Mouse (Mus musculus): ENCODE results near the gene Rgs10. TPM values are rescaled to one million over a fixed set of nuclear protein-coding genes. Genes with fewer than 3 reads are reported as not detected.

Rgs10 gene
- 10 to 100 TPM; 10.1 to 14.9 TPM for total RNA-seq (2021)
- long read RNA-seq, experiment 1, transcript Rgs10-201 (5 exons, 880 nt) = major isoform, 11 of 12 reads
- long read RNA-seq, experiment 1, partial matches to known transcripts = 0 of 12 reads
- long read RNA-seq, experiment 1, other reads (novel, unspliced or antisense) = 1 of 12 reads
- long read RNA-seq, experiment 2, transcript Rgs10-201 (5 exons, 880 nt) = major isoform, 5 of 6 reads
- long read RNA-seq, experiment 2, partial matches to known transcripts = 0 of 6 reads
- long read RNA-seq, experiment 2, other reads (novel, unspliced or antisense) = 1 of 6 reads

DNA sequence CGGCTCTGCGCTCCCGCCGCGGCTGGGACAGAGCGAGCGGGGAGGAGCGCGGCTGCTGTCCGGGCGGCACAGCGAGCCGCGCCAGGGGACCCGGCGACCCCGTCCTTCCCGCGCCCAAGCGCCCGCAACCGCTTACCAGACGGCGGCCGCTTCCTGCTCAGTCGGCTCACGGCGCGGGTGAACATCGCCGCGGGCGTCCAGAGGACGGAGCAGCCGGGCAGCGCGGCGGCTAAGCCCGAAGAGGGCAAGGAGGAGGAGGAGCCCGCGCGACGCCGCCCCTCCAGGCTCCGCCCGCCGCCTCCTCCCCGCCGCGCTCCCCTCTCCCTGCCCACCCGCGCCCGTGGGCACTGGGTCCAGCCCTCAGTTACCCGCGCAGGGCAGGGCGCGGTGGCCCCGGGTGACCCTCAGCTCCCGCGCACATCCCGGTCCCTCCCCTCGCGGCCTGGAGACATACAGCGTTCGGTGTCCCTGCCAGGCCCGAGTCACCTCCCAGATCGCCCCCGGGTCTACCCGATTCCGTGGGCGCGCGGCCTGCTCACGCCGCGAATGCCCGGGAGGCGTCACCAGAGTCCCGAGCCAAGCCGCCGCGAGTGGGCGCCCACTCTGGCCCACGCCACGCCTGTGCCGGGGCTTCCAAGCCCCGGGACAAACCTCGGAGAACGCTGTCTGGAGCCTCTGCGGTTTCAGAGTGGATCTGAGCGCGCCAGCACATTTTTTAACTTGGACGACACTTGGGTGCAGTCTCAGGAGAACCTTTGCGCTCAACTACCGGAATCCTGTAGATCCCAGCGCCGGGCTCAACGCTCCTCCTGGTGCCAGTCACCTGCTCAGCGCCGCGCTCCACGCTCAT lies at the start of gene Rgs10:
Gene Rgs10, minus strand, starts transcription at position 829 of the 850 bp plus-strand sequence.
- peak; percentile 71 to 81 for DNase-seq
- intact Hi-C loops (cut with DNase I) = no loop called here

DNA sequence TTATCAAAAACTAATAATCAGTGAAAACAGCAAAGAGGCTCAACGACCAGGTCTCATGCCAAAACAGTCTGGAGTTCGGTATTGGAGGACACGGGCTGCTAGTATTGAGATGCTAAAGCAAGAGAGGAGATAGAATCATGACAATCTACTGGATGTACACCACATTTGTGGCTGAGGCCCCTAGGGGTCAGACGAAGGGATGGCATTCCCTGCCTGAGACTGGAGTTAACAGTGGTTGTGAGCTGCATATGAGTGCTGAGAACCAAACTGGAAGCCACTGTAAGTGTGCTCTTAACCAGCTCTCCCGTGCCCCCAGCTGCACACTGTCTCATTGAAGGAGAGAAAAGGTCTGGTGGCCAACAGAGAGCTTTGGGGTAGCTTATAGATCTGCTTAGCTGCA lies 43.8 kb upstream of the Rgs10 start:
- no peak for DNase-seq
- intact Hi-C loops (cut with DNase I) = no loop called here

DNA sequence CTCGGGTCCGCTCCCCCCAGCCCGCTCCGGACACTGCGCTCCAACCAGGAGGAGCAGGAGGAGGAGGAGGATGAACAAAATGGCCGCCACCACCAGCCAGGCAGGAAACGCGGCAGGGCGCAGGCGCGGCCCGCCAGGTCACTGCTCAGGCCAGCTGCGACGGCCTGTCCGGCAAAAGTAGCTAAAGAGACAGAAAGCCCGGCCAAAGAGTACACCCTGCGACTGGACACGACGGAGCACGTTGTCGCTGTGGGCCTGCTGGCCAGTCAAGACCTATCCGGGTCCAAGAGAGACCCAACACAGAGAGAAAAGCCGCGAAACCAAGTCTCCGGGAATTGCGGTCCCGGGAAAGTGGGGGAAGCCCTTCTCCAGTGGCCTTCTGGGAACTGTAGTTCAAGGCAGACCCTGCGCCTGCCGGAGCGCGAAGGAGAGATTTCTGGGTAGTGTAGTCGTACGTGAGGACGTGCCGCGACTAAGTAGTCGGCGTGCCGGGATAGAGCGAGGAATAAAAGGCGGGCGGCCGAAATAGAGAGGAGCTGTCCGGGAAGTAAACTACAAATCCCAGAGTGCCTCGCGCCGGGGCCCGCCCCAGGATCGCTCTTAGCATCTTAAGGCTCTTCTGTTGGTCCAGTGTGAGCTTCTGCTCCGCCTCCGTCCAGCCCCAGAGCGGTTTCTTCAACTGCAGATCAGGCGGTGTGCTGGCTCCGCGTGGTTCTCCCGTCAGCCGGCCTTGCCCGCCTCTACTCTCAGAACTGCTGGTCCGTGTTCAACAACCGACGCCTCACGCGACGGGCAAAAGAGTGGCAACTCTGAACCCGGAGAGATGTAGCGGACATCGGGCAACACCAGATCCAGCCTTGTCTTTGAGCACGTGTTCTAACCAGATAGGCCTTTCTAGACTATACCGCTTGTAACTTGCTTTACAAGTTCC lies 43.0 kb upstream of the Rgs10 start, which contains the start of gene Tial1:
Gene Tial1, minus strand, starts transcription at position 433 of the 931 bp plus-strand sequence.
- peak; percentile 96 to 97 for DNase-seq
- intact Hi-C loops (cut with DNase I) = no loop called here

DNA sequence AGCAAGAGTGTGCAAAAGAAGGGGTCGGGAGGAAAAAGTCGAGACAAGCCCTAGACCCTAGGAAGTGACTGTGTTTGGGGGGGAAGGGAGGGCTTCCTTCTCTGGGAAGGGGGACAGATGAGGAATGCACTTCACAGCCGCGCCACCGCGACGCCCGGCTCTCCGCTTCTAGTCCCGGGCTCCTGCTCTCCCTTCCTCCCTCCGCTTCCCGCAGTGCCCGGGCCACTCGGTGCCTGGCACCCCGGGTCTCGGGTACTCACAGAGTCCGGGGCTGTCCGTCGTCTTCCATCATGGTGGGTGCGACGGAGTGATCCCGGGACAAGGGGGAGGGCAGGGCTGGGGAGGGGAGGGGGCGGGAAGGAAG lies 42.3 kb upstream of the Rgs10 start:
- intact Hi-C loops (cut with DNase I) = no loop called here
- peak; percentile 53 to 58 for DNase-seq

DNA sequence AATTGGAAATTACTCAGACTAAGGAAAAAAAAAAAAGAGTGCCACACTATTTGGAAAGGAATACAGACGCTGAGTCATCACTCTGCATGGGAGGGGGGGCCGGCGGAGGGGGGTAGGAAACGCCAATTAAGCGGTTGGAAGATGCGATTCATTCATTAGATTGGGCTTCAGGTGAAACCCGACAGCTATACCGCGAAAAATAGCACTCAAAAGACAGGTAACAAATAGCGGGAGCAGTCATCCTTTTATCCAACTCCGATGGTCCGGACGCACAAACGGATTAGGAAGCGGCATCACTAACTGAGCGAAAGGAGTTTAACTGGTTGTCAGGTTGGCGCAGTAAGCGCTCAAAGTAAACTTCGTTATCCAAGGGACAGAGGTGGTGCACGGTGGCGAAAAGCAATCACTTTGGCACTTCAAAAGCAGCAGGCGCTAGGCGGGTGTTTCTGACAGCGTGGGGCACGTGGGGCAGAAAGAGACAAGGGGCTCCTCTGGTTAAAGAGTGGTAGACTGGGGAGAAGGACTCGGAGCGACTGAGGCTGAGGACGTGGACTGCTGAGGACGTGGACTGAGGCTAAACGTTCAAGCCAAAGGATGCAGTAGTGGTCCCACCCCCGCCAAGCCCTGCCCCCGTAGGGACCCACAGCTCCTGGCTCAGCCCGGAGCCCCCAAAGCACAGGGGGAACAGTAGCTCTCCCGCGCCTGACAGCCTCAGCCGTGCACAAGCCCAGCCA lies 41.7 kb upstream of the Rgs10 start:
- DNase-seq = peak; percentile 50 to 53
- intact Hi-C loops (cut with DNase I) = no loop called here

DNA sequence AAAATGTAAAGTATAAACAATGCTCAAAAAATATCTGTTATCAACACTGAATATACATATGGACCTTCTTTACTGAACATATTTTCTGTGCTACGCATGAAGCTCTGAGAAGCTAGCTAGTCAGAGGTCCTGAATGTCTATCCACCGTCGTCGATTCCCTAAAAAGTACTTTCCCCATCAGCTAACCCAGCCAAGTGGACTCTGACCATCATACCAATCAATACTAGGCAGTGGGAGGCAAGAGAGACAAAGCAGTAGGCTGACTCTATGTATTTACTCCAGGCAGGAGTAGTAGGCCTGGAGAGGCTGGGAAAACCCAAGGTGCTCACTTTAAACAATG lies 41.2 kb upstream of the Rgs10 start:
- DNase-seq = no peak
- intact Hi-C loops (cut with DNase I) = no loop called here

DNA sequence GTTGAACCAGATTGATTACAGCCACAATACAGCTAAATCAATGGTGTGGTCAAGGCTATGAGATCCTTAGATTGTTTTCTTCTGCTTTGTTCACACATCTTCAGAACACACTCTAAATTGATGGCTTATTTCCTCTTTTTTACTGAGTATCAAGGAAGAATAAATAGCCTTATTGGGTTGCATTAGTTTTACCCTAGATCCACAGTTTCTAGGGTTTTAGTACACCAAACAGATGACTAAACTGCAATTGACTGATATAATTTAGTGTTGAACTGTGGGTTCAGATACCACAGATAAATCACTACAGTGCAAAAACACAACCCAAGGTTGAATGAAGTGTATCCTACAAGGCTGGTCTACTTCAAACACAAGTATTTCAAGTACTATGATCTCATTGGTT lies 39.5 kb upstream of the Rgs10 start:
- intact Hi-C loops (cut with DNase I) = no loop called here
- no peak for DNase-seq

DNA sequence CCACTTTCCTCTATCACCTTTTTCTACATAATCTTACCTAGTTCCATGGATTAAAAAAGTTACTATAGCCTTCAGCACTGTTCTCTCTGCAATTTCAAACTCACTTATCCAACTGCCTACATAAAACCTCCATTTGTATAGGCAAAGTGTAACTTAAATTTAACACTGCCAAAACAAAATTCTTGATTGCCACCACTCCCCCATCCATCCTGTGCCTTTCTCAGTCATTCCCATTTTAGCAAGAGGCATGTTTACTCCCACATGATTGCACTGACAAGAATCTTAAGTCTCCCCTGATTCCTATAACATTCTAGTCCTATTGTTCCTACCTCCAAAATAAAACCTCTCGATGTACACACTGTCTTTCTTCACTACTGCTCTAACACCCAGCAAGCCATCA lies 34.2 kb upstream of the Rgs10 start:
- intact Hi-C loops (cut with DNase I) = no loop called here
- no peak for DNase-seq

DNA sequence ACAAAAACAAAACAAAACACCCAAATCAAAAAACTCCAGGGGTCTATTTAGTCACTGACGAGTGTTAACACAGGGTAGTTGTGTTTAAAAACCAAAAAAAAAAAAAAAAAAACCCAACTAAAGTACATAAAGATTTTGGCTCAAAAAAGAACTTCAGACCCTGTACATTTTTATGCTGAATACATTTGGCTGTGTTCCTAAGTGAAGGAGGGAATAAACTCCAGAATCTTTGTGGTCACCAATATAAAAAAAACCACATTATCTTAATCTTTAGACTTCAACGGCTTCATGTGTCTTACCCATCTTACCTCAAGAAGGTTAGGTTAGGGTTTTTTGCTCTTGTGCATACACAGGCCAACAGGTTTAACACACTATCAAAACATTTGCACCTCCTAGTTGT lies 22.0 kb upstream of the Rgs10 start:
- no peak for DNase-seq
- intact Hi-C loops (cut with DNase I) = no loop called here

DNA sequence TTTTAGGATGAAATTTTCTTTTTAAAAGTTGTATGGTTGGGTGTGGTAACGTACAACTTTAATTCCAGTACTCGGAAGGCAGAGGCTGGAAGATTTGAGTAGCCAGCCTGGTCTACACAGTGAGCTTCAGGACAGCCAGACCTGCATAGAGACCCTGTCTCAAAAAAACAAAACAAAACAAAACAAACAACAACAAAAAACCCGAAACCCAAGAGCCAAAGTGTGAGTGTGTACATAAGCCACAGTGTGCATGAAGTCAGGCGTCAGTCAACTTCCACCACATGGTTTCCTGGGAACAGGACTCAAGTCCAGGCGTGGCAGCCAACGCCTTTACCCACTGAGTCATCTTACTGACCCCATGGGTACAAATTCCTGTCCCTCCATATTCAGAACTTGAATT lies 20.7 kb upstream of the Rgs10 start:
- no peak for DNase-seq
- intact Hi-C loops (cut with DNase I) = no loop called here

DNA sequence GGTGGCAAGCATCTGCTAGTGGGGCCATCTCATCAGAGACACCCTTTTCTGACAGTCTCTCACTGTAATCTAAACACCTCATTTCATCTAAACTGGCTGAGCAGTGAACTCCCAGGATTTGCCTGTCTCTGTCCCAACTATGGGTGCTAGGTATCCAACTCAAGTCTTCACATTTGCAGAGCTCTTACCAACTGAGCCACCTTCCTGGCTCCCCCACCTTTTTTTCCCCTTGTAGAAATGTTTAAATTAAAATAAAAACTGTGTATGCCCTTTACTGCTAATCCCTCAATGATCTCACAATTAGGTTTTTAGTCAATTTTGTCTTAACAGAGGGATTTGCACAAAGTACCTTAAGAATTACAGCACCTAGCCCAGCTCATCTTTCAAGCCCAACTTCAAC lies 19.6 kb upstream of the Rgs10 start:
- no peak for DNase-seq
- intact Hi-C loops (cut with DNase I) = no loop called here

DNA sequence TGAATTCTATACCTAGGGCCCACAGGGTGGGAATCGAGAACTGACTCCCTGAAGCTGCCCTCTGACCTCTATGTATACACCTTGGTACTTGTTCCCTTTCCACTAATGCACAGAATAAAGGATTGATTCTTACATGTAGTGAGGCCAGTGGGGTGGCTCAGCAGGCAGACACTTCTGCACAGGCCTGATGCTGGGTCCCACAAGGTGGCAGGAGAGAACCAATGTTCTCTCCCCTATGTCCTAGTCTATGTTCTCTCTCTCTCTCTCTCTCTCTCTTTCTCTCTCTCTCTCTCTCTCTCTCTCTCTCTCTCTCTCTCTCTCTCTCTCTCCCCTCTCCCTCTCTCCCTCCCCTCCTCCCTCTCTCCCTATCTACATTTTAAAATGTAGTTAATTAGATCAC lies 14.7 kb upstream of the Rgs10 start:
- DNase-seq = no peak
- intact Hi-C loops (cut with DNase I) = no loop called here

DNA sequence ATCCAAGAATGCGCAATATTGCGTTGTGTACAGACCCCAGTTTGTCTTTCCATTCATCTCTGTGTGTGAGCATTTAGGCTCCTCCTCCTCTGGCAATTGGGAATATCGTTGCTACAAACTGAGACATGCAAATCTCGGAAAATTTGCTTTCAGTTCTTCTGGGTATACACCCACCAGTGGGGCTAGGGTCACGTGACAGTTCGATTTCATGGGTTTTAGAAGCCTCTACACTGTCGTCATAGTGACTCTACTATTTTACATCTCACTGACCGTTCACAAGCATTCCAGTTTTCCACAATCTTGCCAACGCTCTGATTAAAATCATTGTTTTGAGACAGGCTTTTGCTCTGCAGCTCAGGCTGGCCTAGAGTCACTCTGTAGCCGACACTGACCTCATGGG lies 14.0 kb upstream of the Rgs10 start:
- DNase-seq = no peak
- intact Hi-C loops (cut with DNase I) = no loop called here

DNA sequence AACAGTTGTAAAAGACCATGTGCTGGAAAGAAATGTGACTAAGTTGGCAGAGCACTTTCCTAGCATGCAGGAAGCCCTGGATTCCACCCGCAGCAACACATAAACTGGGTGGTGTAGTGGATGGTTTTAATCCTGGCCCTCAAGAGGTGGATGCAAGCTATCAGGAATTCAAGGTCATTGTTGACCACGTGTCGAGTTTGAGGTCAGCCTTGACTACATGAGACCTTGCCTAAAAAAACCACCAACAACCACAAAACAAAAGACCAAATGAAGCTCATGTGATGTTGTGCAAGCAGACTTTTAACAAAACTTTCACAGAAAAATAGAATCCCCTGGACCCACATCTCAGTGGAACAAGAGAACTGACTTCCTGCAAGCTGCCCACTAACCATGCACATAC lies 3.9 kb upstream of the Rgs10 start:
- DNase-seq = no peak
- intact Hi-C loops (cut with DNase I) = no loop called here

DNA sequence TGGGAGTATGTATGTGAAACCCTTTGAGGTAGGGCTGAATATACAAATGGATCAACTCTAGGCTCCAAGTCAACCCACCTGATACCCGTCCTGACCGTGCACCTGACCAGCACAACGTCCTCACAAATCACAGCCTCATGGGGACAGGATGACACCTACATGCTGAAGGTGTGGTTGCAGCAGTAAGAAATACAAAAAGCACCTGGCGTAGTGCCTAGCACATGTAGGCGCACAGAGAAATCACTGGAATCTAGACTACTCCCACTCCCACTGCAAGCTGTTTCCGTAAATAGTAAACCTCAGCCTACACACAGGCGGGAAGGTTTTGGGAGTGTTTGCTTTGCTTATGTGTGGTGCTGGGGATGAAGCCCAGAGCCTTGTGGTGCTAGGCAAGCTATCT lies 3.1 kb upstream of the Rgs10 start:
- intact Hi-C loops (cut with DNase I) = no loop called here
- no peak for DNase-seq

DNA sequence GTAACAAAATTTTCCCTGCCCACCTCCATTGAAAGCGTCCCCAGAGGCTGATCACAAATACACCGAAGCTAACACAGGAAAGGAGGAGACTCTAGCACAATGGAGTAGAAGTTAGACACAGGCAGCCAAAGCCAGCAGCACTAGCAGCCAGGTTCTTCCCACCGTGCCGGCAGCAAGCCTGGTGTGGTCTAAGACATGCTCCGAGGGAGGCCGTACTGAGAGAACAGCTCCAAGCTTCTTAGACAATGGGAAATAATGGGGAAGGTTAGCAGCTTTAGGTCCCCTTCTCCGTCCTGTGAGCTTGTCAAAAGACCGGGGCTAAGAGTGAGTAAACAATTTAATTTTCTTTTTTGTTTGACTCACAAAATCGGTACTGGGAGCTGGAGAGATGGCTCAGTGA lies 1.1 kb upstream of the Rgs10 start:
- intact Hi-C loops (cut with DNase I) = no loop called here
- no peak for DNase-seq

DNA sequence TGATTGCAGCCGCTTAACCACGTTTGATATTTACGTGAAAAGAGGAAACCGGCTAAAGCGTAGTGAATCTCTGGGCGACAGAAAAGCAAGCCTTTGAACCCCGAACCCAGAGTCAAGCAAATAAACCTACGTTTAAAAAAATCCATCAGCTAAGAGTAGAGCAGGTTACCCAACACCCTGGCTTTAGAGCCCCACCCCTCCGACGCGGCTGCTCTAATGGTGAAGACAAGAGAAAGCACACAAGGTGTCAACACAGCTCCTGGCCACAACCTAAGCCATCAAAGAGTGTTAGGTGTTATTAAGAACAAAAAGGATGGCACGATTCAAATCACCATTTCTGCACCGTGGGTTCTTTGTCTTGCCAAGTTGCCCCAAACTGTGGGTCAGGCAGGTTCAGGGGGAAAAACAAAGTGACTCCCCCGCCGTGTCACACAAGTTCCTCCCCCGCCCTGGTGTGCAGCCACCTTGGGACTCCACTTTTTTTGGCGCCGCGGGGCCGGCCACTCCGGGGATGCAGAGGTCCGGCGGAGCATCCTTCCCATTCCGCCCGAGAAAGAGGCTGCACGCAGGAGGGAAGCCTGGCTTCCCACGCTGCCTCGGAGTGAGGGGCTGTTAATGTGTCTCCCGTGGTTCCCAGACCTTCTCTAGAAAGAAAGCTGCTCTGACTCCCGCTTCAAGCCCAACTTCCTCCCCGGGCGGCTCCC lies 1.2 kb downstream of the Rgs10 start:
- no peak for DNase-seq
- intact Hi-C loops (cut with DNase I) = no loop called here

DNA sequence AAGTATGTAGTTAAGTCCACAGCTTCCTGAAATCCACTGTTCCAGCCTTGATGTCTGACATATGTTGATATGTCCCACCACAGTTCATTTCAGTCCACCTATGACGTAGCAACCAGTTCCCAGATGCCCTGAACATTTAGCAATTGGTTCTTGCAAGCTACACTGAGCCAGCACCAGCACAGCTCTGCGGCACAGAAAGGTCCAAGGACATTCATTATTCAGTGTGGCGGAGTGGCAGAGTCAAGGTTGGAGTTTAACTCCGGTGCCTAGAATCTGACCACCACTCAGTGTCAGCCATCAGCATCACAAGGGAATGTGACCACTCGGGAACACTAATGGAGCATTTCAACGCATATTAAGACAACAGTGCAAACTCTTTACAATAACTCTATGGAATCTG lies 1.9 kb downstream of the Rgs10 start:
- DNase-seq = no peak
- intact Hi-C loops (cut with DNase I) = no loop called here

DNA sequence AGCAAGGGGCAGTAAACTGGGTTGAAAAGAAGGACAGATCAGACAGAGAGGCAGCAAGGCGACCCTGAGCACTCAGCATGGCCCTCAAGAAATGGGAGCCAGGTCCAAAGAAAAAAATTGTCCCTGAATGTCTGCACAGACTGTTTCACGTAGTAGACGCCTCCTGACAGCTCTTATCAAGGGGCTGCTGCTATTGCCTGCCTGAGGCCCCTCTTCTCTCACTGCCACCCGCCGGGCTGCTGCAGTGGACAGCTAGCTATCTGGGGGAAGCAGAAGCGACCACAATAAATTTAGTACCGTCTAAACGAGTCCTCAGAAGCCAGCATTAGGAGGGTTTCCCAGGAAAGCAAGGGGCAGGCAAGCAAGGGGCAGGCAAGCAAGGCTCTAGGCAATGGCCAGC lies 4.1 kb downstream of the Rgs10 start:
- intact Hi-C loops (cut with DNase I) = no loop called here
- no peak for DNase-seq
